Mouse (Mus musculus) natural killer cell, adult 2 months (primary cell): ENCODE data around the gene Ghrl.
"Not testable (repeated sequence)": the region's sequence is repeated elsewhere in the genome, so short reads cannot be mapped to it uniquely, and the experiment has no call there.

Source experiments
- DNase-seq, 2 experiments: peaks; one replicate each; pipeline ENCODE4 v3.0.0; 2022; ENCODE audit warnings: low spot score in 2 of 2

Gene Ghrl

GRCm38 (mm10) chr6:113696582-113697221 is 23.0 kb downstream of the Ghrl start, which contains the start of gene Tatdn2:
Gene Tatdn2, plus strand, starts transcription at chr6:113697050.
- DNase-seq = peak; percentile 98 to 99

- peak in 1 of 2 experiments; percentile 26 for DNase-seq
Measured at GRCm38 (mm10) chr6:113695766-113696355, 23.8 kb downstream of the Ghrl start.

- no peak for DNase-seq
Measured at GRCm38 (mm10) chr6:113695203-113695602, 24.5 kb downstream of the Ghrl start.

GRCm38 (mm10) chr6:113693377-113693776 is 26.3 kb downstream of the Ghrl start:
- no peak for DNase-seq

DNA sequence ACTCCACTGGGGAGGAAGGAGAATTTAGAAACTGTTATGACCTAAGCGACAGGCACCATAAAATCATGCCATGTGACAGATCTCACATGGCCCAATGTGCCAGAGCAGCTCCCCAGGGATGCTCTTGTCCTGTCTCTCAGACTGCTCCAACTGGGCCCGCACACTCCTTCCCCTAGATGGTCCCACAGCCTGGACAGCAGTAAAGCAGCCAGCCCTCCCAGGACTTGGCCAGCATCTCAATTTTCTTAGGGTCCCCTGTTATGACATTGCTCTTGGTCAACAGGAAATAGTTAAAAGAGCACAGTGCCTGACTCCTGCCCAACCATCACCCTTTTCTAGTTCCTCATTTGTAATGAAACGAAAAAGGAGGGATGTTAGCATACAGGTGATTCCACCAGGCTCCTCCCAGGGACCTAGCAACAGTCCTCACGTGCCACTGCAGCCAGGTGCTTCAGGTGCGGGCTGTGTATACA is 27.0 kb downstream of the Ghrl start:
- peak in 1 of 2 experiments; percentile 75 for DNase-seq

- DNase-seq = peak in 1 of 2 experiments; percentile 39
Measured at GRCm38 (mm10) chr6:113691084-113691462, 28.6 kb downstream of the Ghrl start.

GRCm38 (mm10) chr6:113690400-113691083 is 29.1 kb downstream of the Ghrl start:
- no peak for DNase-seq

GRCm38 (mm10) chr6:113690008-113690399 is 29.7 kb downstream of the Ghrl start:
- DNase-seq = no peak

- no peak for DNase-seq
Measured at GRCm38 (mm10) chr6:113686551-113687125, 33.0 kb downstream of the Ghrl start.

DNA sequence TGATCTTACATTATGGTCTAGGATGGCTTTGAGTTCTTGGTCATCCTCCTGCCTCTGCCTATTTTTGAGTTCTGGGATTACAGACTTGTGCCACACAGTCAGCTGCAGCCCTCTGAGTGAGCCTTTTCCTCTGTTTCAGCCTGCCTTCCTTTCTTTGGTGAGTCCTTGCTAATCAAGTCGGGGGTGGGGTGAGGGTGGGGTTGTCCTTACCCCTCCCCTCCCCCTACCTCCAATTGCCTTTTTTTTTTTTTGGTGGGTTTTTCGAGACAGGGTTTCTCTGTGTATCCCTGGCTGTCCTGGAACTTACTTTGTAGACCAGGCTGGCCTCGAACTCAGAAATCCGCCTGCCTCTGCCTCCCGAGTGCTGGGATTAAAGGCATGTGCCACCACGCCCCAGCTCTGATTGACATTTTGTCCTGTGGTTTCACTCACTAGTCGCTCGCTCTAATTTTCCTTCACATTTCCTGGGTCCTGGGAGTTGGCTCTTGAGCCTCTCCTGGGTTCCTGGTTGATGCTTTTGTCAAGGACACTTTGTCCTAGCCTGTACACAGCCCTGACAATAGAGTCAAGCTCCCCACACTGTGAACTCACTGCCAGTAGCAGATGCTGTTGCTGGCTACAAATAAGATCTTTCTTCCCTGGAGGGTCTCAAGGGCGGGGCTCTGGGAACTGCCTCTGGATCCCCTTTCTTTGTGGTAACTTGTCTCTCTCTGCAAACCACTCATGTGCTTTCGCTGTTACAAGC is 36.4 kb downstream of the Ghrl start:
- DNase-seq = no peak

- peak; percentile 91 to 93 for DNase-seq
Measured at GRCm38 (mm10) chr6:113681271-113681670, 38.4 kb downstream of the Ghrl start.

GRCm38 (mm10) chr6:113679993-113680566 is 39.6 kb downstream of the Ghrl start:
- no peak for DNase-seq

DNA sequence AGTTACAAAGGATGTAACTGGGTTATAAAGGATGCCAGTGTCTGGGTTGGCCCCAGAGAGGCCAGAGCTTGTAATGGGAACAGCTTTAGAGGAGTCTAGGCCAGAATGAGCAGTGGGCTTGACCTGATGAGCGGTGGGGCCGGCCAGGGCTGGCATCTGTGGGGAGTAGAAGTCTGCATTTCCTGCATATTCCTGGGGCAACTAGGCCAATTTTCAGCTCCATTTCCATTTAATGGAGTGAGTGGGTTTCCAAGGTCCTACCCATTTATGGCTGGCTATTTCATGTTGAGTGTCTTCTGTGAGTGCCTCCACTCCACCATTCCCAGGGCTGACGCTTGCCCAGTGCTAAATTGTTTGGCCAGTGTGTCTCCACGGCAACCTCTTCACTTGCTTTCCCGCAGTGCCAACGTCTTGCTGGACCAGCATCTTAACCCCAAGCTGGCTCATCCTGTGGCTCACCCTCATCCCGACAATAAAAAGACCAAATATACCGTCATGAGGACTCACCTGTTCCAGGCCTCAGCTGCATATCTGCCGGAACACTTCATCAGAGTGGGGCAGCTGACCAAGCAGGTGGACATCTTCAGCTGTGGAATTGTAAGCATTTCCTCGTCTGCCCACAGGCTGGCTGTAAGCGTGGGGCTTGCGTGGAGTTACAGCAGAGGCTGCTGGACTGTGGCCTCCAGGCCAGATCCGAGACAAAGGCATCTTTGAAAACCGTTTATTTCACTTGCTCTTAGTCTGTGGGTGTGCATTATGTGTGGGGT is 41.3 kb downstream of the Ghrl start:
- DNase-seq = no peak

DNA sequence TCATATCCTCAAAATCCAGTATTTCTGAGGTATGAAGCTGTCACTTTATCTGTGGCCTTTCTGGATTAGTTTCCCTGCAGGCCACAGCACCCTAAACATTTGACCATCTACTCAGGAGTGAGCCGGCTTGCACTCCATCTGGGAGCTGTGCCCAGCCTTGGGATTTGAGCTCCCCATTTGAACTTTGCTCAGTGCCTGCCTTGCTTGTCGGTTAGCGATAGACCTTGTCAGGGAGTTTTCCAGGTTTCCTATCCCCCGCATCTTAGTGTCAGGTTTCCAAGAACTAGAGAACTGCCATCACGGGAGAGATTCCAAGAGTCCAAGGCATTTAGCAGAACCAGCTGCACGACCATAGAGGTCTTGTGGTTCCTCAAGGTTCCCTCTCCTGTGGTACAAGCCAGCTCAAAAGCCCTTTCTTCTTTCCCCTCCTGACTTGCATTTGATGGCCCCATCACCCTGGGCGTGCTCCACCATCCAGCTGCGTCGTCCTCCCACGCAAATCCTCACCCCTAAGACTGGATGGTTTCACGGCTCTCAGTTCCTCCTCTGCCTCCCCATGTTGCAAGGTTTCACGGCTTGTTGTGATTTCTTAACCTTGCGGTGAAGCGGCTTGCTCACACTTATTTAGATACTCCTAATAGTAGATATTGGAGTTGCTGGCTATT is 42.5 kb downstream of the Ghrl start:
- DNase-seq = peak in 1 of 2 experiments; percentile 46

DNA sequence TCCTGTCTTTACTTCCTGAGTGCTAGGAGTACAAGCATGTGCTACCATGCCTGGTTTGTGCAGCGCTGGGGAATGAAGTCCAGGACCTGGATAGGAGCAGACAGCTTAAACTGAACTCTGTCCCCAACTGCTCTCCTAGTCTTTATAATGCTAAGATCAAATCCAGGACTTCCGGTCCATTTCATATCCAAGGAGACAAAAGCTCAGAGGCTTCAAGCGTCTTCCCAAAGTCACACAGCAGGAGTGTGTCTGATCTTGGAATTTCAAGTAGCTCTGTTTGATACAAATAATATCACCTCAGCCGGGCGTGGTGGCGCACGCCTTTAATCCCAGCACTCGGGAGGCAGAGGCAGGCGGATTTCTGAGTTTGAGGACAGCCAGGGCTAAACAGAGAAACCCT is 43.7 kb downstream of the Ghrl start:
- no peak for DNase-seq

DNA sequence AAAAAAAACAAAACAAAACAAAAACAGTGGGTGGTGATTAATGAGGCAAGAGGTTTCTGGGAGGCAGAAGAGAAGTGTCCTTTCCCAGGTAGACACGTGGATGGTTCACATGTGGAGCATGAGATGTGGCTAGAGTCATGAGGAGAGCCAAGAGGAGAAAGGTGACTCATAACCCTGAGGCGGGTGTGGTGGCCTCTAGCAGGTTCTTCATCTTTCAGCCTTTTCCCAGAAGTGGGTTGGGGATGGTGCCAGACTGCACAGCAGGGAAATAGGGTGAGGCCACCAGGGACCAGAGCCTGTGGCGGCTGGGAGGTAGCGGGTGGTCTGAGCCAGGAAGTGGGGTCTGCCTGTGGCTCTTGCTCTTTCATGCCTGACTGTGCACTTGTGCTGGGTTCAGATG is 44.4 kb downstream of the Ghrl start:
- DNase-seq = no peak

GRCm38 (mm10) chr6:113672989-113673388 is 46.7 kb downstream of the Ghrl start:
- peak; percentile 56 to 78 for DNase-seq

DNA sequence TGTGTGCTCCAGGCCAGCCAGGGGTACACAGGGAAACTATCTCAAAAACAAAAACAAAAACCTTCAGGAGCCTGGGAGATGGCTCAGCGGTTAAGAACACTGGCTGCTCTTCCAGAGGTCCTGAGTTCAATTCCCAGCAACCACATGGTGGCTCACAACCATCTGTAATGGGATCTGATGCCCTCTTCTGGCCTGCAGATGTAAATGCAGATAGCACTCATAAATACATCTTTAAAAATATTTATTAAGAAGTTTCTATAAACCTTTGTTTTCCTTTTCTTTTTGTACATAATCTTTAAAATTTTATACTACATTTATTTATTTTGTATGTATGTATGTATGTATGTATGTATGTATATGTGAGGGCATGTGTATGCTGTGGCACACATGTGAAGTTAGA is 47.7 kb downstream of the Ghrl start:
- not testable (repeated sequence) for DNase-seq

DNA sequence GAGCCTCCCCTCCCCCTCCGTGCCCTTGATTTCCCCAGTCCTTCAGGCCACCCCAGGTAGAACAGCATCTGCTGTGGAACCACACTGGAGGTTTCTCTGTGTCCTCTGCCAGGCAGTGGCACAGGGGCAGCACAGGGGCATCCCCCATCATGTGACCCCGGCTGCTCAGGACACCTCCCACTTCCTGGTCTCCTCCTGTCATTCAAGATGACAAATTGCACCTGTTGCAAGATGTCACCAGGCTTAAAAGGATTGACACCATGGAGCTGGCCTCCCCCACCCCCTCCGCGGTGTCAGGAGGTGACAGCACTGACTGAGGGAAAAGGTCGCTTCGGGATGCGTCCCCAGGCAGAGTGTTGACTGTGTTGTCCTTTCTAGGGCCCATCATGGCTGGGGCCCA is 49.9 kb downstream of the Ghrl start:
- peak; percentile 70 to 80 for DNase-seq
